Mouse (Mus musculus): ENCODE data around the gene Sarm1. TPM values are rescaled to one million over a fixed set of nuclear protein-coding genes. Genes with fewer than 3 reads are reported as not detected.

Gene Sarm1
- polyA plus RNA-seq, 1 experiment from 2014 or later, result 45.0 TPM

DNA sequence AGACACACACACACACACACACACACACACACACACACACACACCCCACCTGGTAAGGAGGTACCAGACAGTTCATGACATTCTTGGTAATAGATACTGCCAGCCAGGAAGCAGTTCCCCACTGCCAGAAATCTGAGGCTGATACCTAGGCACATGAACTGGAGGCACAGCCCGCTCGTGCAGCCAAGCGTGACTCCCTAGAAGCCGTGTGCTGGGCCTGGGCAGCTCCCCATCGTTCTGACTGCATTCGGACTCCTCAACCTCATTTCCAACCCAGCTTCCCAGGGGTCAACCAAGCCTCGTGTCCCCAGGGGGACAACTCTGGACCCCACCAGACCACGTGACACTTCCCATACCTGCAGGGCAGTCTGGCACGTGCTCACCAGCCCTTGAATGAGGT lies 31.2 kb upstream of the Sarm1 start:
- ATAC-seq (ENCODE audit: low FRiP score), result no peak
- H3K36me3 ChIP-seq, result peaks cover 70% of the 10 kb centered on the region
- H3K9ac ChIP-seq, result no peak overlapping the region
- no peak overlapping the region for H3K27ac ChIP-seq
- H3K4me3 ChIP-seq, result no peak overlapping the region
- 83% methylated on average over 9 of the region's 9 CpGs for WGBS
- H3K4me2 ChIP-seq, result no peak overlapping the region
- no peaks in the 10 kb centered on the region for H3K9me3 ChIP-seq
- H3K4me1 ChIP-seq (replicated peaks), result 0 out of 2 replicates have a peak, but pooled peaks cover 5% of the 10 kb centered on the region
- no peaks in the 10 kb centered on the region for H3K27me3 ChIP-seq

- Histone ChIP-seq H3K4me2 (no peak overlapping the region), H3K27me3 (no peaks in the 10 kb centered on the region), H3K4me1 (replicated peaks) (0 out of 2 replicates have a peak, but pooled peaks cover 5% of the 10 kb centered on the region), H3K9me3 (no peaks in the 10 kb centered on the region), H3K36me3 (peaks cover 100% of the 10 kb centered on the region), H3K9ac (no peak overlapping the region; the same call in 1 of the 2 replicates), H3K4me3 (no peak overlapping the region), H3K27ac (peak overlapping the region; percentile 1; the same call in 1 of the 2 replicates)
- ATAC-seq (ENCODE audit: low FRiP score), result no peak
- WGBS, result 71% methylated on average over 2 of the region's 2 CpGs
These were observed 27.3 kb upstream of the Sarm1 start for GRCm38 (mm10) chr11:78524838-78525237.

GRCm38 (mm10) chr11:78523241-78523955 lies 25.8 kb upstream of the Sarm1 start:
- WGBS, result 73% methylated on average over 9 of the region's 9 CpGs
- peaks cover 100% of the 10 kb centered on the region for H3K36me3 ChIP-seq
- 0 out of 2 replicates have a peak, but pooled peaks cover 5% of the 10 kb centered on the region for H3K4me1 ChIP-seq (replicated peaks)
- H3K27ac ChIP-seq, result 0 out of 2 replicates have a peak overlapping the region, but pooled peaks have one; percentile 53
- no peaks in the 10 kb centered on the region for H3K27me3 ChIP-seq
- ATAC-seq (ENCODE audit: low FRiP score), result no peak
- no peak overlapping the region for H3K4me3 ChIP-seq
- no peak overlapping the region for H3K4me2 ChIP-seq
- no peak overlapping the region for H3K9ac ChIP-seq
- H3K9me3 ChIP-seq, result no peaks in the 10 kb centered on the region

- 96% methylated on average over 1 of the region's 1 CpGs for WGBS
- H3K4me2 ChIP-seq, result no peak overlapping the region
- H3K27me3 ChIP-seq, result no peaks in the 10 kb centered on the region
- H3K4me3 ChIP-seq, result no peak overlapping the region
- H3K36me3 ChIP-seq, result peaks cover 100% of the 10 kb centered on the region
- H3K9ac ChIP-seq, result no peak overlapping the region
- 0 out of 2 replicates have a peak, but pooled peaks cover 5% of the 10 kb centered on the region for H3K4me1 ChIP-seq (replicated peaks)
- peak overlapping the region; percentile 53; the same call in 1 of the 2 replicates for H3K27ac ChIP-seq
- no peak for ATAC-seq (ENCODE audit: low FRiP score)
- H3K9me3 ChIP-seq, result no peaks in the 10 kb centered on the region
These were observed 25.0 kb upstream of the Sarm1 start for GRCm38 (mm10) chr11:78522481-78522997.

- no peak overlapping the region for H3K27ac ChIP-seq
- H3K9me3 ChIP-seq, result no peaks in the 10 kb centered on the region
- 0 out of 2 replicates have a peak, but pooled peaks cover 5% of the 10 kb centered on the region for H3K4me1 ChIP-seq (replicated peaks)
- no peak for ATAC-seq (ENCODE audit: low FRiP score)
- no peak overlapping the region for H3K9ac ChIP-seq
- peaks cover 96% of the 10 kb centered on the region for H3K36me3 ChIP-seq
- H3K4me2 ChIP-seq, result no peak overlapping the region
- H3K4me3 ChIP-seq, result no peak overlapping the region
- 95% methylated on average over 3 of the region's 3 CpGs for WGBS
- H3K27me3 ChIP-seq, result no peaks in the 10 kb centered on the region
These were observed 24.3 kb upstream of the Sarm1 start for GRCm38 (mm10) chr11:78521880-78522279.

DNA sequence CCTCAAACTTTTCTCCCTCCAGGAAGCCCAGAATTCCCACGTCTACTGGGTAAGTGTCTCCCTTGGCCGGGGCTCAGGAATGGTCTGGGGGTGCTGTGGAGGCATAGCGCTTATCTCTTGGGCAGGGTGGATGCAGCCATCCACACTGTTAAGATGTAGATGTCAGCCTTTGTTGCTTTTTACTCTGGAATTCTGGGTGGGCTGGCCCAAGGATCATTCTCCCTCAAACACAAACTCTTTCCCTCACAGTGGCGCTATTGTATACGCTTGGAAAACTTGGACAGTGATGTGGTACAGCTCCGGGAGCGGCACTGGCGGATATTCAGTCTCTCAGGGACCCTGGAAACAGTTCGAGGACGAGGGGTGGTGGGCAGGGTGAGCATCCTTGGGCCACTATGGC lies 21.4 kb upstream of the Sarm1 start:
- ATAC-seq (ENCODE audit: low FRiP score), result no peak
- H3K9me3 ChIP-seq, result no peaks in the 10 kb centered on the region
- no peak overlapping the region for H3K27ac ChIP-seq
- H3K9ac ChIP-seq, result 0 out of 2 replicates have a peak overlapping the region, but pooled peaks have one; percentile 5
- no peak overlapping the region for H3K4me2 ChIP-seq
- H3K36me3 ChIP-seq, result peaks cover 94% of the 10 kb centered on the region
- no peak overlapping the region for H3K4me3 ChIP-seq
- H3K27me3 ChIP-seq, result no peaks in the 10 kb centered on the region
- 92% methylated on average over 10 of the region's 10 CpGs for WGBS
- peaks cover 1% of the 10 kb centered on the region for H3K4me1 ChIP-seq (replicated peaks)

DNA sequence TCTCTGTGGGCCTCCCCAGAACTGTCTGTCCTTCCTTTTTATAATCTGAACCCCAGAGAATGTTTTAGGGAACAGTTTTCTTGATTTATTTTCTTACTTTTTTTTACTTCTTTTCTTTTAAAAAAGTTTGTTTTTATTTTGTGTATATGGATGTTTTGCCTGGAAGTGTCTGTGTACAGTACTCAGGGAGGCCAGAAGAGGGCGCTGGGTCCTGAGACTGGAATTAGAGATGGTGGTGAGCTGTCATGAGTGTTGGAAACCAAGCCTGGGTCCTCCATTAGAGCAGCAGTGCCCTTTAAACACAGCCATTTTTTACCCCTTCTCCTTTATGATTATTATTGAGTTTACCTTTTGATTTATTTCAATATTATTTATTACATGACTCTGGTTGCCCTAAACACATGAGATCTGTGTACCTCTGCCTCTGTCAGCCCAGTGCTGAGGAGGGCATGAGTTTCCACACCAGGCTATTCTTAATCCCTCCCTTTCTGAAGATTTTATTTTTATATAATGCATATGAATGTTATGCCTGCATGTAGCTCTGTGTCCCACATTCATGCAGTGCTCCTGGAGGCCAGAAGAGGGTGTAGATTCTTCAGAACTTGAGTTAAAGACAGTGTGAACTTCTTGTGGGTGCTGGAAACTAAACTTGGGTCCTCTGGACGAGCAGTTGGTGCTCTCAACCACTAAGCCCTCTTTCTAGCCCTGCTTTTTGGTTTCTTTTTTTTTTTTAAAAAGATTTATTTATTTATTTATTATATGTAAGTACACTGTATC lies 18.2 kb upstream of the Sarm1 start:
- Histone ChIP-seq H3K4me3 (no peak overlapping the region), H3K9me3 (no peaks in the 10 kb centered on the region), H3K27ac (no peak overlapping the region), H3K27me3 (no peaks in the 10 kb centered on the region), H3K4me2 (no peak overlapping the region), H3K4me1 (replicated peaks) (peaks cover 21% of the 10 kb centered on the region), H3K9ac (no peak overlapping the region), H3K36me3 (peaks cover 62% of the 10 kb centered on the region)
- no peak for ATAC-seq (ENCODE audit: low FRiP score)
- 63% methylated on average over 2 of the region's 2 CpGs for WGBS

DNA sequence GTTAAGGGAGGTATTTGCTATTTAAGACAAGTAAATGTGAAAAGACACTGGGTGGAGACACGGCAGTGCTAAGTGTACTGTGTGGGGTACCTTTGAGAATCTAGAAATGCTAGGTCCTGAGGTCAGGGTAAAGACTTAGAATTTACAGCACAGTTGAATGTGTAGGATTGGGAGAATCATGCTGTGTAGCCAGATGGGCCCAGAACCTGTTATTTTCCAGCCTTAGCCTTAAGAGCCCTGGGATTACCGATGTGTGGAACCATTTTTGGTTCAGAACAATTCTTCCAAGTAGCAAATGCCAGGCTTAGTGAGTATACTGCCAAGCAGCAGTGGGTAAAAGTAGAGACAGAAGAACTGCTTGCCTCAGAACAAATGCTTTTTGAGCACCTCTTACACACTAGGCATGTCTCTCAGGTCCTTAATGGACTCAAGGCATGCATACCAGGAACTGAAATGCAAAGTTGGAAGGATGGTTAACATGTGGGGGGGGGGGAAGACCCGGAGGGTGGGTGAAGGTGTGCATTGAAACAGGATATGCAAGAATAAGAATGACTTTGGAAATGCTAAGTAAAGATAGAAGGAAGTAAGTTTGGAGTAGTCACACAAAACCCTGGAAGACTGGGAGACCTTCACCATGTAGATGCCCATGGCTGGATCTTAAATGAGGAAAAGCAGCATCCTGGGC lies 15.7 kb upstream of the Sarm1 start:
- no peaks in the 10 kb centered on the region for H3K27me3 ChIP-seq
- ATAC-seq (ENCODE audit: low FRiP score), result no peak
- H3K9me3 ChIP-seq, result no peaks in the 10 kb centered on the region
- 86% methylated on average over 3 of the region's 3 CpGs for WGBS
- peaks cover 21% of the 10 kb centered on the region for H3K4me1 ChIP-seq (replicated peaks)
- no peak overlapping the region for H3K27ac ChIP-seq
- peak overlapping the region; percentile 94 for H3K4me2 ChIP-seq
- H3K9ac ChIP-seq, result peak overlapping the region; percentile 97
- peak overlapping the region; percentile 88 for H3K4me3 ChIP-seq
- H3K36me3 ChIP-seq, result peaks cover 48% of the 10 kb centered on the region

DNA sequence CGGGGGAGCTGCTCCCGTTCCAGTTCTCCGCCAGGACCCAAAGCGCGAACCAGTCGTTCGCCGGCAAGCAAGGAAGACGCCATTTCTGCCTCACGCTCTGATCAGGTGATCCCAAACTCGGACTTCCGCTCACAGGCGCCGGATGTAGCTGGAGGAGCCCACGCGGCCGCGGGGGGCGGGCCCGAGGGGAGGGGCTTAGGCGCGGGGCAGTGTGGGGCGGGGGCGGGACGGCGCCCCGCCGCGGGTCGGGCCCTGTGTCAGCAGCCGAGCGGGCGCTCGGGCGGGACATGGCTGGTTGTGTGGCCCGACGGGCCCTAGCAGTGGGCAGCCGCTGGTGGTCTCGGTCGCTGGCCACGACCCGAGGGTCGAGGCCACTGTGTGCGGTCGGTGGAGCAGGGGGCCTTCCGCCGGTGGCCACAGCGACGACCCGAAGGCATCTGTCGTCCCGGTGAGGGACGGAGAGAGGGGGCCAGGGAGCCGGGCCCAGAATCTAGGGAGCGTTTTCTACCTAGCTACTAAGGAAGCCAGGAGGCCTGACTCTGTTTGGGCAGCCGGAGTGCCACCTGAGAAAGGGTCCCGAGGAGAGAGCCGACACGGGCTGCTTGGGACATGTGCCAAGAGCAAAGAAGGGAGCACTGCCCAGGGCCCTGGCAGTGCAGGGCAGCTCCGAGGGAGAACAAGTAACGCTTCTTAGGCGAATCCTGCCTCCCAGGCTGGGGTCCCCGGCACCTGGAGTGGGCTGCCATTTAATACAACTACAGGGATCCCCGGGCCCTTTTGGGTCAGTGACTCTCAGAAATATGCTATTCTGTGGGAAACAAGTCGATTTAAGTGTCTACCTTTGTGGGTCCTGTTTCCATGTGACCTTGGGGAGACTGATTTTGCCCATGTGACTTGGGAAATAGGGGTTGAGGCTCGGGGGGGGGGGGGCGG lies 14.7 kb upstream of the Sarm1 start, which contains the start of the genes Tmem199 and Poldip2:
Tmem199 (minus strand) TSS at position 148 of the 933 bp plus-strand sequence.
Poldip2 (plus strand) TSS at position 169 of the 933 bp plus-strand sequence.
- Histone ChIP-seq H3K9me3 (no peaks in the 10 kb centered on the region), H3K36me3 (peaks cover 48% of the 10 kb centered on the region), H3K27me3 (no peaks in the 10 kb centered on the region), H3K4me1 (replicated peaks) (peaks cover 21% of the 10 kb centered on the region), H3K4me3 (peak within 1 kb of the TSS; percentile 88), H3K9ac (peak within 1 kb of the TSS; percentile 97), H3K27ac (peak within 1 kb of the TSS; percentile 91), H3K4me2 (peak within 1 kb of the TSS; percentile 94)
- peak; percentile 95 for ATAC-seq (ENCODE audit: low FRiP score)
- under 1% methylated on average over 60 of the region's 67 CpGs for WGBS

- Histone ChIP-seq H3K4me2 (no peak overlapping the region), H3K27ac (no peak overlapping the region), H3K4me1 (replicated peaks) (peaks cover 21% of the 10 kb centered on the region), H3K27me3 (no peaks in the 10 kb centered on the region), H3K36me3 (peaks cover 46% of the 10 kb centered on the region), H3K4me3 (no peak overlapping the region), H3K9ac (no peak overlapping the region), H3K9me3 (no peaks in the 10 kb centered on the region)
- no peak for ATAC-seq (ENCODE audit: low FRiP score)
- 83% methylated on average over 5 of the region's 5 CpGs for WGBS
These were observed 11.6 kb upstream of the Sarm1 start for GRCm38 (mm10) chr11:78509148-78509547.

GRCm38 (mm10) chr11:78505430-78505829 lies 7.9 kb upstream of the Sarm1 start:
- no peak overlapping the region for H3K4me3 ChIP-seq
- 85% methylated on average over 3 of the region's 3 CpGs for WGBS
- H3K27me3 ChIP-seq, result peaks cover 11% of the 10 kb centered on the region
- H3K36me3 ChIP-seq, result peaks cover 44% of the 10 kb centered on the region
- no peak for ATAC-seq (ENCODE audit: low FRiP score)
- no peaks in the 10 kb centered on the region for H3K4me1 ChIP-seq (replicated peaks)
- H3K27ac ChIP-seq, result no peak overlapping the region
- H3K9ac ChIP-seq, result no peak overlapping the region
- H3K4me2 ChIP-seq, result no peak overlapping the region
- H3K9me3 ChIP-seq, result no peaks in the 10 kb centered on the region
